Mouse (Mus musculus): ENCODE measurements around the gene Cebpb.

DNA sequence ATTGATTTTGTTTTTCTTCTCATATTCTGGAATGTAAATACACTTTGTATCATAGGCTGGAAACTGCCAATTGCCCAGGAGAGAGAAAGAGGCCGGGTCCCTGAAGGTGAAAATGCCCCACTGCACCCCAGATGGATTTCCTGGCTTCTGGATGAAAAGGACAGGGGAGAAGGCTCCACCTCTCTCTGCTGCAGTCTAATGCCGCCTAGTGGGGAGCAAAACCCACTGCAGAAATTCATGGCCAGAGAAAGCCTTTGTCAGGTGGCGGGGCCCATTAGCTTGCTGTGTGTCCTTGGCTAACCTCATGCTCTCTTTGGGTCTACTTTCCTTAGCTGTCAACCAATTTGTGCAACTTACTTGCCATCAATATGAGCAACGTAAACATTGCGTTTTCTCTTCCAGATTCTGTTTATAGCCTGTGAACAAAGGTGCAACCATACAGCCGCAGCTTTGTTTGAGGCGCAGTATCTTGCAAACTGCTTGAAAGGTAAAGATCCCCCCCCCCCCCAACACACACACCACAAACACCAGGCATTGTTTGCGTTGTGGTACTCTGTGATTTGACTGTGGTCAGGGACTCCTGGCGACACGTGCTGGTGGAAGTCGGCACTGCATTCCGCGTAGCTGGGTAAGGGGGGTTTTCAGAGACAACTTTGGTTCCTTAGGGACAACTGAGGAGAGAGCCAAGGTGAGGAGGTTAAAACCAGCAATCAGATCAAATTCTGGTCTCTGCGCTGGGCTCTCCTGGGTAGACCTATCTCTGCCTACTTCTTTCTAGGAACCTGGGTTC lies 13.4 kb upstream of the Cebpb start:
- TF ChIP-seq CTCF (IDR thresholded peaks at IDR 0.05; ENCODE audit: borderline replicate concordance, extremely low read depth, insufficient read depth, insufficient read length) (peak; percentile 61; the same call in 1 of the 2 replicates), POLR2A (IDR thresholded peaks at IDR 0.05; ENCODE audit: borderline replicate concordance, extremely low read depth, insufficient read depth, insufficient read length, poor library complexity, severe bottlenecking) (no peak)

Measured in brain, embryonic 14.5 days (tissue).